Mouse (Mus musculus): ENCODE results near the gene Pgm2. TPM values are rescaled to one million over a fixed set of nuclear protein-coding genes. Genes with fewer than 3 reads are reported as not detected.

The Pgm2 gene
- polyA plus RNA-seq (2015; fragmentation: Nextera tagmentation; extraction: Ambion mirVana) = 29.5 and 31.5 TPM in 2 replicates

GRCm38 (mm10) chr5:64092748-64093292, at the start of gene Pgm2:
Pgm2 (plus strand) TSS chr5:64092950.
- Histone ChIP-seq H3K4me1 (peaks cover 18% of the 10 kb centered on the region; the same call in 1 of the 2 replicates), H3K27ac (peak within 1 kb of the TSS; percentile 62), H3K27me3 (no peaks in the 10 kb centered on the region), H3K9me3 (no peaks in the 10 kb centered on the region), H3K4me2 (peak within 1 kb of the TSS; percentile 73), H3K9ac (peak within 1 kb of the TSS; percentile 54), H3K4me3 (peak within 1 kb of the TSS; percentile 69), H3K36me3 (peaks cover 7% of the 10 kb centered on the region; the same call in 1 of the 2 replicates)
- ATAC-seq (ENCODE audit: insufficient number of reproducible peaks, low FRiP score, low TSS enrichment, low read depth) = peak; percentile 90
- WGBS = under 1% methylated on average over 43 of the region's 43 CpGs

GRCm38 (mm10) chr5:64043694-64044453, 48.9 kb upstream of the Pgm2 start:
- WGBS = 58% methylated on average over 5 of the region's 5 CpGs
- H3K4me3 ChIP-seq = no peak overlapping the region
- no peaks in the 10 kb centered on the region for H3K36me3 ChIP-seq
- no peaks in the 10 kb centered on the region for H3K27me3 ChIP-seq
- H3K4me1 ChIP-seq = 0 out of 2 replicates have a peak, but pooled peaks cover 3% of the 10 kb centered on the region
- no peaks in the 10 kb centered on the region for H3K9me3 ChIP-seq
- H3K27ac ChIP-seq = no peak overlapping the region
- H3K9ac ChIP-seq = no peak overlapping the region
- H3K4me2 ChIP-seq = no peak overlapping the region
- ATAC-seq (ENCODE audit: insufficient number of reproducible peaks, low FRiP score, low TSS enrichment, low read depth) = no peak

GRCm38 (mm10) chr5:64044790-64045189, 48.0 kb upstream of the Pgm2 start:
- Histone ChIP-seq H3K9ac (no peak overlapping the region), H3K27me3 (no peaks in the 10 kb centered on the region), H3K4me3 (no peak overlapping the region), H3K27ac (no peak overlapping the region), H3K4me2 (no peak overlapping the region), H3K36me3 (no peaks in the 10 kb centered on the region), H3K9me3 (no peaks in the 10 kb centered on the region), H3K4me1 (0 out of 2 replicates have a peak, but pooled peaks cover 3% of the 10 kb centered on the region)
- ATAC-seq (ENCODE audit: insufficient number of reproducible peaks, low FRiP score, low TSS enrichment, low read depth) = no peak
- WGBS = 83% methylated on average over 18 of the region's 18 CpGs

- Histone ChIP-seq H3K4me3 (no peak overlapping the region), H3K27ac (no peak overlapping the region), H3K9me3 (no peaks in the 10 kb centered on the region), H3K9ac (no peak overlapping the region), H3K36me3 (no peaks in the 10 kb centered on the region), H3K4me2 (no peak overlapping the region), H3K4me1 (0 out of 2 replicates have a peak, but pooled peaks cover 3% of the 10 kb centered on the region), H3K27me3 (no peaks in the 10 kb centered on the region)
- ATAC-seq (ENCODE audit: insufficient number of reproducible peaks, low FRiP score, low TSS enrichment, low read depth) = 0 out of 2 replicates have a peak, but pooled peaks have one; percentile 44
- 49% methylated on average over 8 of the region's 8 CpGs for WGBS
Measured at GRCm38 (mm10) chr5:64045502-64045901, 47.2 kb upstream of the Pgm2 start.

GRCm38 (mm10) chr5:64046995-64047394, 45.8 kb upstream of the Pgm2 start:
- Histone ChIP-seq H3K9ac (no peak overlapping the region), H3K4me1 (0 out of 2 replicates have a peak, but pooled peaks cover 3% of the 10 kb centered on the region), H3K27me3 (no peaks in the 10 kb centered on the region), H3K9me3 (no peaks in the 10 kb centered on the region), H3K36me3 (no peaks in the 10 kb centered on the region), H3K4me3 (no peak overlapping the region), H3K4me2 (no peak overlapping the region), H3K27ac (no peak overlapping the region)
- 38% methylated on average over 11 of the region's 11 CpGs for WGBS
- no peak for ATAC-seq (ENCODE audit: insufficient number of reproducible peaks, low FRiP score, low TSS enrichment, low read depth)

GRCm38 (mm10) chr5:64047921-64048320, 44.8 kb upstream of the Pgm2 start:
- ATAC-seq (ENCODE audit: insufficient number of reproducible peaks, low FRiP score, low TSS enrichment, low read depth) = no peak
- H3K4me1 ChIP-seq = 0 out of 2 replicates have a peak, but pooled peaks cover 3% of the 10 kb centered on the region
- H3K27ac ChIP-seq = no peak overlapping the region
- H3K4me2 ChIP-seq = no peak overlapping the region
- no peak overlapping the region for H3K4me3 ChIP-seq
- no peaks in the 10 kb centered on the region for H3K9me3 ChIP-seq
- no peak overlapping the region for H3K9ac ChIP-seq
- no peaks in the 10 kb centered on the region for H3K27me3 ChIP-seq
- no peaks in the 10 kb centered on the region for H3K36me3 ChIP-seq
- WGBS = 49% methylated on average over 6 of the region's 6 CpGs

- no peaks in the 10 kb centered on the region for H3K27me3 ChIP-seq
- H3K9ac ChIP-seq = no peak overlapping the region
- no peaks in the 10 kb centered on the region for H3K9me3 ChIP-seq
- no peak overlapping the region for H3K4me3 ChIP-seq
- no peak overlapping the region for H3K27ac ChIP-seq
- no peaks in the 10 kb centered on the region for H3K36me3 ChIP-seq
- ATAC-seq (ENCODE audit: insufficient number of reproducible peaks, low FRiP score, low TSS enrichment, low read depth) = no peak
- H3K4me2 ChIP-seq = no peak overlapping the region
- WGBS = 69% methylated on average over 3 of the region's 3 CpGs
- H3K4me1 ChIP-seq = 0 out of 2 replicates have a peak, but pooled peaks cover 3% of the 10 kb centered on the region
Measured at GRCm38 (mm10) chr5:64048605-64049004, 44.1 kb upstream of the Pgm2 start.

GRCm38 (mm10) chr5:64049256-64049655, 43.5 kb upstream of the Pgm2 start:
- Histone ChIP-seq H3K4me2 (no peak overlapping the region), H3K27ac (no peak overlapping the region), H3K27me3 (no peaks in the 10 kb centered on the region), H3K9ac (no peak overlapping the region), H3K4me1 (0 out of 2 replicates have a peak, but pooled peaks cover 3% of the 10 kb centered on the region), H3K9me3 (no peaks in the 10 kb centered on the region), H3K4me3 (no peak overlapping the region), H3K36me3 (no peaks in the 10 kb centered on the region)
- WGBS = 83% methylated on average over 5 of the region's 5 CpGs
- no peak for ATAC-seq (ENCODE audit: insufficient number of reproducible peaks, low FRiP score, low TSS enrichment, low read depth)

- Histone ChIP-seq H3K4me2 (no peak overlapping the region), H3K4me3 (no peak overlapping the region), H3K36me3 (no peaks in the 10 kb centered on the region), H3K27ac (no peak overlapping the region), H3K4me1 (no peaks in the 10 kb centered on the region), H3K9ac (no peak overlapping the region), H3K9me3 (0 out of 2 replicates have a peak, but pooled peaks cover 4% of the 10 kb centered on the region), H3K27me3 (no peaks in the 10 kb centered on the region)
- 83% methylated on average over 5 of the region's 5 CpGs for WGBS
- no peak for ATAC-seq (ENCODE audit: insufficient number of reproducible peaks, low FRiP score, low TSS enrichment, low read depth)
Measured at GRCm38 (mm10) chr5:64053010-64053409, 39.7 kb upstream of the Pgm2 start.

- H3K4me1 ChIP-seq = no peaks in the 10 kb centered on the region
- H3K27ac ChIP-seq = no peak overlapping the region
- no peak for ATAC-seq (ENCODE audit: insufficient number of reproducible peaks, low FRiP score, low TSS enrichment, low read depth)
- H3K4me2 ChIP-seq = no peak overlapping the region
- H3K4me3 ChIP-seq = no peak overlapping the region
- WGBS = 82% methylated on average over 6 of the region's 6 CpGs
- H3K27me3 ChIP-seq = no peaks in the 10 kb centered on the region
- H3K36me3 ChIP-seq = no peaks in the 10 kb centered on the region
- no peak overlapping the region for H3K9ac ChIP-seq
- 0 out of 2 replicates have a peak, but pooled peaks cover 4% of the 10 kb centered on the region for H3K9me3 ChIP-seq
Measured at GRCm38 (mm10) chr5:64056210-64056609, 36.5 kb upstream of the Pgm2 start.

GRCm38 (mm10) chr5:64060881-64061280, 31.9 kb upstream of the Pgm2 start:
- 85% methylated on average over 8 of the region's 8 CpGs for WGBS
- Histone ChIP-seq H3K9ac (no peak overlapping the region), H3K4me2 (no peak overlapping the region), H3K4me3 (no peak overlapping the region), H3K36me3 (no peaks in the 10 kb centered on the region), H3K4me1 (no peaks in the 10 kb centered on the region), H3K27me3 (no peaks in the 10 kb centered on the region), H3K9me3 (no peaks in the 10 kb centered on the region), H3K27ac (no peak overlapping the region)
- no peak for ATAC-seq (ENCODE audit: insufficient number of reproducible peaks, low FRiP score, low TSS enrichment, low read depth)

GRCm38 (mm10) chr5:64061643-64062042, 31.1 kb upstream of the Pgm2 start:
- Histone ChIP-seq H3K4me2 (no peak overlapping the region), H3K4me1 (no peaks in the 10 kb centered on the region), H3K9me3 (no peaks in the 10 kb centered on the region), H3K36me3 (no peaks in the 10 kb centered on the region), H3K27me3 (no peaks in the 10 kb centered on the region), H3K4me3 (no peak overlapping the region), H3K9ac (no peak overlapping the region), H3K27ac (no peak overlapping the region)
- WGBS = 77% methylated on average over 7 of the region's 7 CpGs
- ATAC-seq (ENCODE audit: insufficient number of reproducible peaks, low FRiP score, low TSS enrichment, low read depth) = no peak

Data from limb, embryonic 15.5 days (tissue).